Mouse (Mus musculus): ENCODE results near the gene Fgfr2. TPM values are rescaled to one million over a fixed set of nuclear protein-coding genes. Genes with fewer than 3 reads are reported as not detected.

Gene Fgfr2
- total RNA-seq, 2 experiments from 2014 or later: 47.6 to 49.5 TPM

GRCm38 (mm10) chr7:132804951-132805350, 318.2 kb downstream of the Fgfr2 start:
- Histone ChIP-seq H3K27ac (peak overlapping the region; percentile 21; the same call in 1 of the 2 replicates), H3K4me3 (no peak overlapping the region)
- no peak for DNase-seq (ENCODE audit: low spot score in 2 of 2)
- no peak for TF ChIP-seq CTCF (conservative IDR thresholded peaks at IDR 0.05)

GRCm38 (mm10) chr7:132804461-132804860, 318.7 kb downstream of the Fgfr2 start:
- no peak for DNase-seq (ENCODE audit: low spot score in 2 of 2)
- peak overlapping the region; percentile 54; the same call in 1 of the 2 replicates for H3K27ac ChIP-seq
- no peak overlapping the region for H3K4me3 ChIP-seq
- TF ChIP-seq CTCF (conservative IDR thresholded peaks at IDR 0.05): no peak

DNA sequence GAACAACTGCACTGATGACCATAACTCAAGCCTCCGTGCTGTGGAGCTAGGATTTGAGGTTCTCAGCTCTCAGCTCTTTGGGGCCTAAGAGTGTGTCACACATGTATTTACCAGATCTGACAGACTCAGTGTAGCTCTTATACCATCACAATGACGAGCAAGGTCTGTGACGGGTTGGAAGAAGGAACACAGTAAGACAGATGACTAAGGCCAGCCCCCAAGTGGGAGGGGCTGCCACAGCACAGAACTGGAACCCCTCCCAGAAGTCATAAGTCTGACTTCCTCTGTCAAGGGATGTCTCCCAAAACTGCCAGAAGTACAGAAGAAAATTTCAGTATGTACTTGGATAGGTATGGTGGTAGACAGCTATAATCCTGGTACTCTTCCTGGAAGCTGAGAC, 319.2 kb downstream of the Fgfr2 start:
- Histone ChIP-seq H3K27ac (peak overlapping the region; percentile 54; the same call in 1 of the 2 replicates), H3K4me3 (no peak overlapping the region)
- no peak for DNase-seq (ENCODE audit: low spot score in 2 of 2)
- TF ChIP-seq CTCF (conservative IDR thresholded peaks at IDR 0.05): no peak

GRCm38 (mm10) chr7:132803336-132803735, 319.8 kb downstream of the Fgfr2 start:
- no peak overlapping the region for H3K4me3 ChIP-seq
- no peak for DNase-seq (ENCODE audit: low spot score in 2 of 2)
- peak overlapping the region; percentile 54; the same call in 1 of the 2 replicates for H3K27ac ChIP-seq
- no peak for TF ChIP-seq CTCF (conservative IDR thresholded peaks at IDR 0.05)

GRCm38 (mm10) chr7:132802691-132803090, 320.5 kb downstream of the Fgfr2 start:
- DNase-seq (ENCODE audit: low spot score in 2 of 2): no peak
- no peak for TF ChIP-seq CTCF (conservative IDR thresholded peaks at IDR 0.05)
- Histone ChIP-seq H3K4me3 (no peak overlapping the region), H3K27ac (peak overlapping the region; percentile 54)

GRCm38 (mm10) chr7:132802066-132802465, 321.1 kb downstream of the Fgfr2 start:
- Histone ChIP-seq H3K27ac (peak overlapping the region; percentile 54), H3K4me3 (no peak overlapping the region)
- TF ChIP-seq CTCF (conservative IDR thresholded peaks at IDR 0.05): no peak
- no peak for DNase-seq (ENCODE audit: low spot score in 2 of 2)

- DNase-seq (ENCODE audit: low spot score in 2 of 2): no peak
- TF ChIP-seq CTCF (conservative IDR thresholded peaks at IDR 0.05): no peak
- Histone ChIP-seq H3K4me3 (no peak overlapping the region), H3K27ac (peak overlapping the region; percentile 54; the same call in 1 of the 2 replicates)
Measured at GRCm38 (mm10) chr7:132801509-132801908, 321.6 kb downstream of the Fgfr2 start.

GRCm38 (mm10) chr7:132800868-132801267, 322.3 kb downstream of the Fgfr2 start:
- Histone ChIP-seq H3K27ac (peak overlapping the region; percentile 82; the same call in 1 of the 2 replicates), H3K4me3 (no peak overlapping the region)
- TF ChIP-seq CTCF (conservative IDR thresholded peaks at IDR 0.05): no peak
- no peak for DNase-seq (ENCODE audit: low spot score in 2 of 2)

- peak overlapping the region; percentile 82 for H3K27ac ChIP-seq
- H3K4me3 ChIP-seq: no peak overlapping the region
- TF ChIP-seq CTCF (conservative IDR thresholded peaks at IDR 0.05): peak; percentile 64
- DNase-seq (ENCODE audit: low spot score in 2 of 2): no peak
Measured at GRCm38 (mm10) chr7:132799119-132800016, 323.8 kb downstream of the Fgfr2 start.

GRCm38 (mm10) chr7:132795141-132795540, 328.0 kb downstream of the Fgfr2 start:
- no peak for DNase-seq (ENCODE audit: low spot score in 2 of 2)
- TF ChIP-seq CTCF (conservative IDR thresholded peaks at IDR 0.05): no peak
- Histone ChIP-seq H3K4me3 (no peak overlapping the region), H3K27ac (peak overlapping the region; percentile 59)

DNA sequence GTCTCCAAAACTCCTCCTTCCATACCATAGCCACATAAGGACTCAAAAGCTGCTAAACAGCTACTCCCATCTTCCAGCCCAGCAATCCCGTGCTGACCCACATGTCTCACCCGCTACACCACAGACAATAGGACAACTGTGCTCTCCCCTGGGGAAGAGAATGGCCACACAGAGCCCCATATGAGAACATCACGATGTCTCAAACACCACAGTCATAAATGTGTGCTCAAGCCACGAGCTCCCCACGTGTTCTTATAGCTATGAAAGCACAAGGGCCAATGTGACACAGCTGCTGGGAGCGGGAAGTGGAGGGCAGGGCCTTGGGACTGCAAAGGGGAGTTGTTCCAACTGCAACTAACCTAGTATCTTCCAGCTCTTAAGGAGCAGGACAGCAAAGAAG, 329.7 kb downstream of the Fgfr2 start:
- Histone ChIP-seq H3K27ac (peak overlapping the region; percentile 59), H3K4me3 (no peak overlapping the region)
- no peak for TF ChIP-seq CTCF (conservative IDR thresholded peaks at IDR 0.05)
- no peak for DNase-seq (ENCODE audit: low spot score in 2 of 2)

- Histone ChIP-seq H3K27ac (peak overlapping the region; percentile 59), H3K4me3 (no peak overlapping the region)
- DNase-seq (ENCODE audit: low spot score in 2 of 2): no peak
- TF ChIP-seq CTCF (conservative IDR thresholded peaks at IDR 0.05): no peak
Measured at GRCm38 (mm10) chr7:132790447-132791219, 332.5 kb downstream of the Fgfr2 start.

DNA sequence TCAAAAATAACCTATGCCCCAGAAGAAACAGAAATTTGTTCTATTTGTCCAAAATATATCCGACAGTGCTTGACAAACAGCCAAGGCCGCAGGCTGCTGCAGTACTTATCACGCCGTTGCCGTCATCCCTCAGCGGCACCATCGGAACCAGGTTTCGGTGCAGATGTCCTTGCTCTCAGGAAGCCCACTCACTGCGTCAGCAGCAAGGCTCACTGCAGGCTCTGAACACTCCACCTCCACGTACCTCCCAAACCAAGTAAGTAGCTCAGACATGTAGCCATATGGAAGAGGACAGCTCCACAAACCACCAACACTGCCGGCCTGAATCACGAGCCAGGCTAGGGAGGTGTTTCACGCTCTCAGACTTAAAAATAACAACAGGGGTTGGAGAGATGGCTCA, 334.3 kb downstream of the Fgfr2 start:
- Histone ChIP-seq H3K4me3 (no peak overlapping the region), H3K27ac (peak overlapping the region; percentile 80)
- TF ChIP-seq CTCF (conservative IDR thresholded peaks at IDR 0.05): no peak
- peak; percentile 66 to 81 for DNase-seq (ENCODE audit: low spot score in 2 of 2)
